Mouse (Mus musculus) myocyte (in vitro differentiated cells): ENCODE data around the gene Mc1r.

Source experiments
- CEBPB ChIP-seq: IDR thresholded peaks from 2 replicates; pipeline ENCODE4 v1.6.1; 2011; ENCODE audit warnings: mild to moderate bottlenecking, moderate library complexity; ENCODE audit not compliant: poor library complexity, insufficient read depth, severe bottlenecking
- E2F4 ChIP-seq: IDR thresholded peaks from one replicate; pipeline ENCODE4 v1.6.1; 2011; ENCODE audit warnings: mild to moderate bottlenecking, control low read depth, moderate library complexity; ENCODE audit not compliant: insufficient read depth
- POLR2A ChIP-seq: IDR thresholded peaks from one replicate; pipeline ENCODE4 v1.6.1; 2011; ENCODE audit warnings: low read depth, mild to moderate bottlenecking, control low read depth, moderate library complexity; ENCODE audit not compliant: insufficient read length
- POLR2AphosphoS2 ChIP-seq: IDR thresholded peaks from one replicate; pipeline ENCODE4 v1.6.1; 2011; ENCODE audit warnings: low read depth, control low read depth; ENCODE audit not compliant: insufficient read length
- TCF12 ChIP-seq: IDR thresholded peaks from one replicate; pipeline ENCODE4 v1.6.1; 2011; ENCODE audit warnings: mild to moderate bottlenecking, control low read depth; ENCODE audit not compliant: poor library complexity, insufficient read depth, severe bottlenecking

GRCm38 (mm10) chr8:123428343-123428893, 21.5 kb downstream of the Mc1r start:
- no peak for TF ChIP-seq E2F4
- no peak for TF ChIP-seq POLR2A
- no peak for TF ChIP-seq CEBPB
- no peak for TF ChIP-seq TCF12
- no peak for TF ChIP-seq POLR2AphosphoS2
